Mouse (Mus musculus): Measurements from ENCODE around the gene Gm21586. TPM values are rescaled to one million over a fixed set of nuclear protein-coding genes. Genes with fewer than 3 reads are reported as not detected.
"Not testable (repeated sequence)": the region's sequence is repeated elsewhere in the genome, so short reads cannot be mapped to it uniquely, and the experiment has no call there.

Gm21586 gene
- not detected for total RNA-seq (2022)

DNA sequence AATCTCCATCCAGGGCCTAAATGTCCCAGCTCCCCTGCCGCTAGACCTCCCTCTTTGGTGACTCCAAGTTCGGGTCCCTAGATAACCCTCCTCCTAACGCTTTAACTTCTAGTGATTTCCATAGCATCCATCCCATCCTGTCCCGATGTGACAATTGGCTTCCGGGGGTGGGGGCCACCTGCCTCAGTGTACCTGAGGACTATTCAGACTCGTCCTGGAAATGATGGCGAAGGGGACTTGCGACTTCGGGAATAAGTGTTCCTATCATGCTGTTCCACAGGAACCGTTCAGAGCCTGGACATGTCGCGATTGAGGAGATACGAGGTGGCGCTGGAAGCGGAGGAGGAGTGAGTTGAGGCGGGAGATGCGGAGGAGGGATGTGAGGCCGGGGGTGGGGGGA is at the start of gene Gm21586:
Gene Gm21586, plus strand, starts transcription at position 301 of the 400 bp plus-strand sequence.
- not testable (repeated sequence) for DNase-seq (ENCODE audit: low spot score)

DNA sequence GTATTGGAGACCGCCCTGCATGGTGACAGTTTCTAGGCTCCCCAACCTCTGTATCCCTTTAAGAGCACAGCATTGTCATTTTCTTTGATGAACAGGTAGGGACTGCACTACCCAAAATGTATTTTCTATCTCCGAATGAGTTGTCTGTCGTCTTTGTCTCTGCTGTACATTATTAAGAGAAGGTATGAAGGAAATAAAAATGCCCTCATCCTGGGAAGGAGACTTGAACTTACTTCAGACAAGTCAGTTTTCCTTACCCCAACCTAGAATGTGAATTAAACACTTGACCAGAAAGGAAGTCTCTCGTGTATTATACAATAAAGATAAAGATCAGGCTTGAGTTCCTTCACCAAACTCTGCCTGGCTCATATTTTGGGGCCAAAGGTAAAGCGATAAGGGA is 27.3 kb downstream of the Gm21586 start, which contains the start of gene Gm2163:
Gene Gm2163, plus strand, starts transcription at position 301 of the 400 bp plus-strand sequence.
- not testable (repeated sequence) for DNase-seq (ENCODE audit: low spot score)

Other genes starting within 250 kb of the Gm21586 start
- under 1 TPM in 2 of 4 experiments, not detected in 2; 0.25 to 0.28 TPM for gene Gm10600, start 198.7 kb upstream of the Gm21586 start, total RNA-seq (2022)
- gene Ccl21b, start 183.6 kb upstream of the Gm21586 start, total RNA-seq (2022), result not detected
- not detected for gene Gm21953, start 145.1 kb upstream of the Gm21586 start, total RNA-seq (2022)
- under 1 TPM in 1 of 4 experiments, not detected in 3; 0.11 TPM for gene Fam205a3, start 121.0 kb upstream of the Gm21586 start, total RNA-seq (2022)
- gene Gm2163, start 27.4 kb downstream of the Gm21586 start, total RNA-seq (2022), result under 1 TPM in 1 of 4 experiments, not detected in 3; 0.13 TPM
- under 1 TPM in 1 of 4 experiments, not detected in 3; 0.11 TPM for gene Fam205a2, start 88.8 kb downstream of the Gm21586 start, total RNA-seq (2022)
- not detected for gene Gm10591, start 172.8 kb downstream of the Gm21586 start, total RNA-seq (2022)
- gene Gm2564, start 190.3 kb downstream of the Gm21586 start, total RNA-seq (2022), result 1 to 10 TPM; 2.0 to 5.4 (median 2.9) TPM
- gene Ccl27b, start 215.9 kb downstream of the Gm21586 start, total RNA-seq (2022), result not detected
- under 1 TPM in 1 of 4 experiments, not detected in 3; 0.23 TPM for gene Il11ra2, start 222.5 kb downstream of the Gm21586 start, total RNA-seq (2022)

Data from heart, adult 8-10 months (tissue).